Mouse (Mus musculus) frontal cortex, postnatal 14 days (tissue): Measurements from ENCODE around the gene 1700037C18Rik.

ENCODE experiments used
- DNase-seq, 2 experiments: peaks; one replicate each; pipeline ENCODE4 v3.0.0; 2022; ENCODE audit warnings: low spot score in 2 of 2

1700037C18Rik gene

DNA sequence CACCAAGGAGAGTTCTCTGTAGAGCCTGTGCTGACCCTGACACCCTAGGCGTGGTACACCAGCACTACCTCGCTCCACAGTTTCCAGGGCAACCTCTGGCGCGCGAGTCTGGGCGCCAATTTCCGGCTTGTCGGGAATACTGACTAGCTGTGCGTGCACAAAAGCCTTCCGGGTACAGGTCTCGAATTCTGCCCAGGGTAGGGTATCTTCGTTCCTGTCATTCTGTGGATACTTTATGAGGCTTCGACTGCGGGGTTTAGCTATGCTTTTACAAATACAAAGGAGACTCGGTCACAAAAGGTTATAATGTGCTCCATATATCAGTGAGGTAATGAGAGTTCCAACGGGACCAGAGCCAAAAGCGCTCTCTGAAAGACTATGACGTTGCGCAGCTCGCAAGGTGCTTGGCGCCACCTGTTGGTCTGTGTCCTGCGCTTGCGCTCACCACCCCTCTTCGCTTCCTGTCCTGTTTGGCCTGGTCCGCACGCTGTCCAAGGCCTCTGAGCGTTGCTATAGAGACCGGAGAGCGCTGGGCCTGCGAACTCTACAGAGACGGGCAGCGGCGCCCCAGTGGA is at the start of gene 1700037C18Rik, which contains the start of gene Cluap1:
Gene 1700037C18Rik, minus strand, starts transcription at position 153 of the 575 bp plus-strand sequence.
Gene Cluap1, plus strand, starts transcription at position 265 of the 575 bp plus-strand sequence.
- DNase-seq = peak; percentile 91

- no peak for DNase-seq
Measured at GRCm38 (mm10) chr16:3956369-3956768, 47.9 kb upstream of the 1700037C18Rik start.

- DNase-seq = no peak
Measured at GRCm38 (mm10) chr16:3951141-3951540, 42.7 kb upstream of the 1700037C18Rik start.

- DNase-seq = no peak
Measured at GRCm38 (mm10) chr16:3934701-3935100, 26.2 kb upstream of the 1700037C18Rik start.

DNA sequence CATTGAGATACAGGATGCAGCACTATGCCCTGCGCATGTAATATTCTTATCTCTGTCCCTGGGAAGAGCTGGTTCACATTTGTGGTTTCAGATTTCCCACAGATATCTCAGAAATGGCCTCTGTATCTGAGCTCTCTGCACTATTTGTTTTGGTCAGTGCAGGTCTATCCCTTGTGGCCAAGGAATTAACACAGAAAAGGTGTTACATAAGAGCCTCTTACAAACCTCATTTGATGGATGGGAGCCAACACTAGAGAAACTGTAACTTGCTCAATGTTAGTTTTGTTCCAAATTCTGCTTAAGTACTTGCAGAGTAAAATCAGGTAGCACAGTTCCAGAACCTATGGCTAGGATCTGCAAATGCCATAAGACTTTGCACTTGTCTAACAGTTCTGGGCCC is 25.6 kb upstream of the 1700037C18Rik start:
- DNase-seq = no peak

DNA sequence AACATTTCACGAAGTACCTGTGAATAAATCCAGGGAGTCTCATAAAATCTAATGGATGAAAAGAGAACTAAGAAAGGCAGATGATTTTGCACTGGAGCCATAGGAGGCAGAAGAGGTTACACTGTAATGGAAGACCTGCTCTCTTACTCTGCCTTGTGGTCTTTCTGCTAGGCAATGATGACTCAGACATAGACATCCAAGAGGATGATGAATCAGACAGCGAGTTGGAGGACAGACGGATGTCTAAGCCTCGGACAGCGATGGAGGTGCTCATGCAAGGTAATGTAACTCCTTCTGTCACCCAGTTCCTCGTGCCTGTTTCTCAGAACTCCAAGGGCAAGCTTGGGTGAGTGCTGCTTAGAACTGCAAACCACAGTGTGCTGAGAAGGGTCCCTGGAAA is 25.0 kb upstream of the 1700037C18Rik start:
- no peak for DNase-seq

GRCm38 (mm10) chr16:3929151-3929550 is 20.7 kb upstream of the 1700037C18Rik start:
- no peak for DNase-seq

DNA sequence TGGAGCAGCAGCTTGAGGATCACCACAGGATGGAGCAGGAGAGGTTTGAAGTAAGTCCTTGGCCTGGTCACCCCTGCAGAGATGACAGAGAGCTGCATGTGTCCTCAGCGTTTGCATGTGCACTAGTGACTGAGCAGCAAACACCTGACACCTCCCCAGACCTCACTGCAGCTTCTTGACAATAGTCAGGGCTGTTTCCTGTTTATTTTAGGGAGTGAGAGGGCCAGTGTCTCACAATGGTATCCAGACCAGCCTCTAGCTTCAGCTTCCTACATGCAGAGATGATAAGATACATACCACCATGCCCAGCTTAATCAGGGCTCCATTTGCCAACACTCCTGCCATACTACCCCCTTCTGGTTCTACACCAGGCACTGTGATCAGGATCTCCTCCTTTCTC is 20.1 kb upstream of the 1700037C18Rik start:
- DNase-seq = no peak

GRCm38 (mm10) chr16:3923966-3924365 is 15.5 kb upstream of the 1700037C18Rik start:
- DNase-seq = no peak

DNA sequence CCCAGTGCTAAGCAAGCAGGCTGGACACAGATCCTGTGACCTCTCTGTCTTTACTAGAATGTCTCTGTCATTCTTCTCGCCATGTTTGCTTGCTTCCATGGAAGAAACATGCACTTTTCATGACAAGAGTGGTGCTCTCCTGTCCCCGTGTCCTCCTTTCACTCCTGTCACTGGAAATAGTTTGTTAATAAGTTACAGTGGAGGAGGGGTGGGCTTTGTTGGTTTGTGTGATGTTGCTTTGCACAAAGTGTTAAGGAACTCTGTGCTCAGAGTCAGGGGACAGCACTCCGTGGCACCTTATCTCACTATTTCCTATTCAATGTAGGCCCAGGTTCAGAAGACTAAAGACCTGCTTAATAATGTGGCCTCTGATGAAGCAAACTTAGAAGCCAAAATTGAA is 15.0 kb upstream of the 1700037C18Rik start:
- no peak for DNase-seq

DNA sequence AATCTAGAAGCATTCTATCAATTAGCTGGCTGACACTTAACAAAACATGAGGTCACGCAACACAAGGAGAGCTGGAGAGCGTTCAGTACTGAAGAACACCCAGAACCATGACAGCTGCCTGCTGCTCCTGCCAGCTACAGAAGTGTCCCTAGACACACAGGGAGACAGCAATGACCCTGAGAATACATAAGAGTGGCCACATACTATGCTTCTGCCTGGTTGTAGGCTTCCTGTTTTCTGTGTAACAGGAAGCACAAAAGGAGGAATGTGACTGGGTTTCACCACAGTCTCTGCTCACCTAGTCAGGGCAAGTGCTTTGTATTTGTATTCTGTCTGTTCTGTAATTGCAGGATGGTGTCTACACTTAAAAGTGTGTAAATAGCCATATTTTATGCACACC is 12.3 kb upstream of the 1700037C18Rik start:
- no peak for DNase-seq

DNA sequence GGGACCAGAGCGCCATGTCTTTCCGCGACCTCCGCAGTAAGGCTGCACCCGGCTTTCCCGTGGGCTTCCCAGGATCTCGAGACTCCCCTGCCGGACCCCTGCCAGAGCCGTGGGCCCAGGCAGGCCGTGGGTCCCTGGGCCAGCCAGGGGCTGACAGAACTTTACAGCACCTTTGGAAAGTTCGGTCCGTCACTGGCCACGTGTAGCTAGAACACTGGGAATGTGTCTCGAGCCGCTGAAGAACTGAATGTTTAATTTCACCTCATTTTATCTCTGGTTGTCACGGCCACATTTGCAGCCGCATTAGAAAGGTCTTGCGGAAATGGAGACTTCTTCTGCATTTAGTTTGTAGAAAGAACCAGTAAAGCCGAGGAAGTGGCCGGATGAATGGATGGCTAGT is 629 bp upstream of the 1700037C18Rik start:
- no peak for DNase-seq

DNA sequence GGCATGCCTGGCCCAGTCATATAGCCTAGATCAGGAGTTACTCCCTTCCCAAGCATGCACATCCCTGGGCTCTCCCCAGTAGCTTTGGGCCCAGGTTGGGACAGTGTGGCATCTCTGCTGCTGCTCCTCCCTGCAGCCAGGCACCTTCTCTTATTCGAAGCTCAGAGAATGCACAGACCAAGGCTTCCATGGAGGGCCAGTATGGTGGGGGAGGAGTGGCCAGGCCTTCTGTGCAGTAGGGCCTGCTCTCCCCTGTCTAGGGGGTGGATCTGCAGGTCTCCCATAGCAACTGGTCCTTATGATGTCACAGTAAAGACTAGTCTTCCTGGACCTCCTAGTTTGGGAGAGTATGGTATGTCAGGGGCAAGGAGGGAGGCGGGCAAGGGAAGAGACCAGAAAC is 1.0 kb downstream of the 1700037C18Rik start:
- no peak for DNase-seq

- DNase-seq = no peak
Measured at GRCm38 (mm10) chr16:3896553-3896952, 11.9 kb downstream of the 1700037C18Rik start.

- DNase-seq = no peak
Measured at GRCm38 (mm10) chr16:3896046-3896445, 12.4 kb downstream of the 1700037C18Rik start.

- no peak for DNase-seq
Measured at GRCm38 (mm10) chr16:3895173-3895792, 13.2 kb downstream of the 1700037C18Rik start.

GRCm38 (mm10) chr16:3893739-3894138 is 14.8 kb downstream of the 1700037C18Rik start:
- no peak for DNase-seq

DNA sequence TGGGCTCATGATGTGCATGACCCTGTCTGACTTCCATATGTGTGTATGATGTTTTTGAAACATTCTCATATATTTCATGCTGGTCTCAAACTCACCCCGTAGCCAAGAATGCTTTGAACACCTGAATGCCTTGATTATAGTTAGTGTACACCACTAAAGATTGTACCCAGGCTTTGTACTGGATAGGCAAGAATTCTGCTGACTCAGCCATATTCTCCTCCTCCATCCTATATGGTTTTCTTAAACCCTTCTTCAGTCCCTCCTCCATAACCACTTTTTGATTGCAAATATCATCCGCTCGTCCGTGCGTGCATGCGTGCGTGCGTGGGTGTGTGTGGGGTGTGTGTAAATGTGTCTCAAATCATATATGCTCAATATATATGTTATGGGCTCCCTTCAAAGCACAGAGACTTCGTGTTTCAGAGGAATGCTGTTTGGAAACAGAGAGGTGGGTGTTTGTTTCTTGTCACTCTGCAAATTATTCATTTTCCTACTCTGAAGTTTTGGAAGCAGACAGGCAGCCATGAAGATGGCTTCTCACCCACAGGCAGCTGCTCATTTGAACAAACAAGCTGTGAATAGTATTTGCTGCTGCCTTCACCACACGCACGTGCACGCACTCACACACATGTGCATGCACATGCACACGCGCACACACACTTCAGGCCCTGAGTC is 16.7 kb downstream of the 1700037C18Rik start:
- no peak for DNase-seq

- DNase-seq = no peak
Measured at GRCm38 (mm10) chr16:3885065-3885670, 23.3 kb downstream of the 1700037C18Rik start.

- peak; percentile 84 to 90 for DNase-seq
Measured at GRCm38 (mm10) chr16:3884201-3885064, 24.1 kb downstream of the 1700037C18Rik start, which contains the start of the genes Zfp597 and Gm20695. Gene Zfp597 (minus strand): TSS chr16:3884561. Gene Gm20695 (plus strand): TSS chr16:3884648.

DNA sequence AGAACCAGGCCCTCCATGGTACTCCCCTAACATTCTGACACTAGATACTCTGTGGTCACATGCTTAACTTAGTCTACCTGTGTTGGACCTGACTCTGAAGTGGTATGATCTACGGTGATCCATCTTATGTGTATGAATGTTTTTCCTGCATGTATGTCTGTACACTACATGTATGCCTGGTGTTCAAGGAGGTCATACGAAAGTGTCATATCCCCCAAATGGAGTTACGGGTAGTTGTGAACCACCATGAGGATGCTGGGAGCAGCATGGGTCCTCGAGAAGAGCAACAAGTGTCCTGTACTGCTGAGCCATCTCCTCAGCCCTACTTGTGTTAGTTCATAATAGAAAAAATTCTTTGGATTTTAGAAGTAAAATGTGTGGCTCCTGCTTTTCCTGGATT is 32.1 kb downstream of the 1700037C18Rik start:
- no peak for DNase-seq
